Mouse (Mus musculus) liver, postnatal 0 days (tissue): ENCODE measurements around the gene Prmt8. TPM values are rescaled to one million over a fixed set of nuclear protein-coding genes. Genes with fewer than 3 reads are reported as not detected.

Experiments
- ATAC-seq: fragments of 200-750 bp; cut with Nextera tagmentation; 2 replicates; pipeline ENCODE4 v1.8.0; 2017; ENCODE audit warnings: mild to moderate bottlenecking, moderate library complexity
- DNase-seq: peaks from one replicate; pipeline ENCODE4 v3.0.0-alpha.2; 2016
- H3K27ac ChIP-seq: fragments of 300-500 bp; sonication (generic); 2 replicates; pipeline ENCODE4 v1.5.1; 2014; ENCODE audit warnings: antibody characterized with exemption, moderate library complexity, mild to moderate bottlenecking, low read depth
- H3K27me3 ChIP-seq: fragments of 300-500 bp; sonication (generic); 2 replicates; pipeline ENCODE4 v1.6.1; 2014; ENCODE audit warnings: low read length, control low read depth, mixed read lengths; ENCODE audit not compliant: insufficient read depth
- H3K36me3 ChIP-seq: fragments of 300-500 bp; sonication (generic); replicated peaks from 2 replicates; pipeline ENCODE4 v1.6.1; 2014; ENCODE audit warnings: mild to moderate bottlenecking, control low read depth, low read length, moderate library complexity, mixed read lengths; ENCODE audit not compliant: insufficient read depth
- H3K4me1 ChIP-seq: fragments of 300-500 bp; sonication (generic); 2 replicates; pipeline ENCODE4 v1.6.1; 2014; ENCODE audit warnings: antibody characterized with exemption, mild to moderate bottlenecking, control low read depth; ENCODE audit not compliant: insufficient read depth
- H3K4me2 ChIP-seq: fragments of 300-500 bp; sonication (generic); 2 replicates; pipeline ENCODE4 v1.6.1; 2014; ENCODE audit warnings: low read depth, mild to moderate bottlenecking, low read length, moderate library complexity, mixed read lengths
- H3K4me3 ChIP-seq: fragments of 300-500 bp; sonication (generic); 2 replicates; pipeline ENCODE4 v1.5.1; 2014; ENCODE audit warnings: low read depth, low read length
- H3K9ac ChIP-seq: fragments of 300-500 bp; sonication (generic); replicated peaks from 2 replicates; pipeline ENCODE4 v1.6.1; 2014; ENCODE audit warnings: mild to moderate bottlenecking, moderate library complexity
- H3K9me3 ChIP-seq: fragments of 300-500 bp; sonication (generic); 2 replicates; pipeline ENCODE4 v1.6.1; 2016; ENCODE audit warnings: mild to moderate bottlenecking, control low read depth, low read length, mixed read lengths
- CTCF ChIP-seq: sonication (generic); IDR thresholded peaks from 2 replicates; pipeline ENCODE4 v1.5.1; 2016; ENCODE audit warnings: antibody characterized with exemption, low read depth
- EP300 ChIP-seq: IDR thresholded peaks from 2 replicates; pipeline ENCODE4 v1.6.1; 2016; ENCODE audit warnings: antibody characterized with exemption, low read depth, mild to moderate bottlenecking
- WGBS: fragments of 180-500 bp; shearing (Covaris S2); extraction: QIAGEN DNeasy Blood & Tissue Kit; methylation state at CpG from one replicate; pipeline ENCODE4 v1.1.7; 2014; ENCODE audit not compliant: insufficient replicate concordance; 5-methylcytosine and 5-hydroxymethylcytosine counted together
- polyA plus RNA-seq: library from polyadenylated mRNA; unstranded; fragments of >200 nt; fragmentation: Nextera tagmentation; extraction: Ambion mirVana; gene quantifications from 2 replicates; pipeline ENCODE4 v1.2.1, GENCODE M21; 2015

The Prmt8 gene
- not detected in 2 replicates for polyA plus RNA-seq

DNA sequence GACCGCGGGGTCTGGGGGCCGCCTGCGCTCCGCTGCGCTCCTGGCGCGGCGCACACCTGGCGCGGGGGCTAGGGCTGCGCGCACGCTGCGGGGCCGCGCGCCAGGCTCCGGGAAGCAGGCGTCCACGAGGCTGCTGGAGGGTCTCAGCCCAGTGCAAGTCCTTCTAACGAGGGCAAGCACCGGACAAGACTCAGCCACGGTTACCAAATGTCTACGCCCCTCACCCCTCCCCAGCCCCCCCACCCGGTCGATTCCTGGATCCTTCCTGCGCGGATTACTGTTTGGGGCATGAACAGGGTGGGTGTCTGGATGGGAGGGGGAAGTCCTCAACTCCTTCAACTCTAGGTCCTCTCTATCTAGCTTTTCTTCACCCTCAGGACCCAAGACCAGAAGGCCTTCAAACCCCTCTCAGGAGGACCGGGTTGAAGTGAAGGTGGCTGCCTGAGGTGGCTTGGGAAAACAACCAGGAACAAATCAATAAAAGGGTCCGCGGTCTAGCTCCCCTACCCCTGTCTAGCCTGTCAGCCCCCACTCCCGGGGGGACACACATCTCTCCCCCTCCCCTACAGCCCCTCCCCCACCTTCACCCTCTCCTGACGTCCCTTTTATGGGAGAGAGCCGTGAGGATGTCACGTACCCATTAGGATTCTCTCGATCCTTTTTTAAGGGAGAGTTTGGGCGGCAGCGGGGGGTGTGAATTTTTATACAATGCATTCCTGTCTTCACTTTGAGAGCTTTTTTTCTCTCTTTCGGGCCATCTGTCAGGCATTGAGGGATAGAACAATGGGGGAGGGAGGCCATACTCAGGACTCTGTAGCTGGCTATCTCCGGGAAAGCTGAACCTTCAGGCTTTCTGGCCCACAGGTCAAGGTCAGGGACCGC is at the start of gene Prmt8:
Prmt8 (minus strand) TSS at position 198 of the 882 bp plus-strand sequence.
- 4% methylated on average over 21 of the region's 42 CpGs for WGBS
- ATAC-seq = no peak
- peaks cover 64% of the 10 kb centered on the region for H3K27me3 ChIP-seq

DNA sequence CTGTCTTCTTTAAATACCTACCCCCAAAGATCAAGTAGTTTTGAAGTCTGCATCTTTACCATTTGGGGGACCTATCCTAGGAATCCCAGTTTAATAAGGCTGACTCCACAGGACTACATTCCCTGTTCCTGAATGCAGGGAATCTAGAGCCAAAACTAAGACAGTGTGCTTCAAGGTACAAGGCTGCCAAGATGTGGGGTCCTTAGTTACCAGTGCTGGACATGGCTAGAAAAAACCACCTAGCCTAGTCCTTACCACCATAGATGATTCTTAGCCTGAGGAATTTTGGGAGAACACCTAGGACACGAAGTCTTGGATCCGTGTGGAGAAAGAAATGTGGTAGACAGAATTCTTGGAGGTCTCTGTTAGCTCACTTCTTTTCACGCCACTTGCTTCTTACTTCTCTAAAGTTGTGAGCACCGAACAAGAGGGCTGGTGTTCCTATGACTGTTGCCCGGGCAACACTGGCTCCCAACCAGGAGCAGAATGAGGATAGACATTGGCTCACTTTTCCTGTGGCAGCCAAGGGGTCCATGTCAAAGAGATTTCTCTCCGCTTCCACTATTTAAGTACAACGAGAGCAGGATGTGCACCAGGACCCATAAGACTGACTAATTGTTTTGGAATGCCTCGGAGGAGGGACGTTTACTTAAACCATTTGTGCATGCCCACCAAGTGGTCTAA is 33.9 kb upstream of the Prmt8 start:
- no peaks in the 10 kb centered on the region for H3K9me3 ChIP-seq
- H3K36me3 ChIP-seq = no peaks in the 10 kb centered on the region
- WGBS = 67% methylated on average over 9 of the region's 9 CpGs
- no peaks in the 10 kb centered on the region for H3K4me1 ChIP-seq
- DNase-seq (no peak), ATAC-seq (no peak)
- H3K27me3 ChIP-seq = no peaks in the 10 kb centered on the region
- H3K4me2 ChIP-seq = no peak overlapping the region
- H3K4me3 ChIP-seq = no peak overlapping the region
- TF ChIP-seq EP300 (no peak), CTCF (no peak)
- no peak overlapping the region for H3K9ac ChIP-seq
- H3K27ac ChIP-seq = no peak overlapping the region

More for the DNA sequence above, at the start of gene Prmt8:
- no peak for DNase-seq
- H3K9me3 ChIP-seq = no peaks in the 10 kb centered on the region
- H3K4me3 ChIP-seq = no peak within 1 kb of the TSS
- TF ChIP-seq CTCF = no peak
- TF ChIP-seq EP300 = no peak
- H3K36me3 ChIP-seq = no peaks in the 10 kb centered on the region
- H3K4me1 ChIP-seq = peaks cover 2% of the 10 kb centered on the region; the same call in 1 of the 2 replicates
- H3K27ac ChIP-seq = no peak within 1 kb of the TSS
- H3K9ac ChIP-seq = no peak within 1 kb of the TSS
- no peak within 1 kb of the TSS for H3K4me2 ChIP-seq

DNA sequence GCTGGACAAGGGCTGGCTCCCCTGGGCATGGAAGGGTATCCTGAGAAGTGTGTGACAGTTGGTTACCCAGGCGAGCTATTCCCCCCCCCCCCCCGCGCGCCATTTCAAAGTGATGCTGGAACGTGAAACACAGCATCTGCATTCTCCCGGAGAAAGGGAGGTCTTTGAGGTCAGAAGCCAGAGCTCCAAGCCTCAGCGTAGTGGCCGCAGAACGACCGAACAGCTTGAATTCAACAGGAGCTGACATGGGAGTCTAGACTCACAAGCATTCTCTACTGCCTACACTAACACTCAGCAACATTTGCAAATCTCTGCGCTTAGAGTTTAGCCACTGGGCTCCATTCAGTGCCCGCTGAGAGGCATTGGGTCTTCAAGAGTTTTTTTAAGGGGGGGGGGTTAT is 32.9 kb upstream of the Prmt8 start:
- H3K9ac ChIP-seq = no peak overlapping the region
- no peak overlapping the region for H3K4me3 ChIP-seq
- H3K27ac ChIP-seq = no peak overlapping the region
- H3K36me3 ChIP-seq = no peaks in the 10 kb centered on the region
- H3K4me2 ChIP-seq = no peak overlapping the region
- WGBS = 71% methylated on average over 12 of the region's 12 CpGs
- TF ChIP-seq EP300 (no peak), CTCF (no peak)
- DNase-seq = no peak
- no peaks in the 10 kb centered on the region for H3K4me1 ChIP-seq
- no peaks in the 10 kb centered on the region for H3K9me3 ChIP-seq
- H3K27me3 ChIP-seq = no peaks in the 10 kb centered on the region
- ATAC-seq = no peak

DNA sequence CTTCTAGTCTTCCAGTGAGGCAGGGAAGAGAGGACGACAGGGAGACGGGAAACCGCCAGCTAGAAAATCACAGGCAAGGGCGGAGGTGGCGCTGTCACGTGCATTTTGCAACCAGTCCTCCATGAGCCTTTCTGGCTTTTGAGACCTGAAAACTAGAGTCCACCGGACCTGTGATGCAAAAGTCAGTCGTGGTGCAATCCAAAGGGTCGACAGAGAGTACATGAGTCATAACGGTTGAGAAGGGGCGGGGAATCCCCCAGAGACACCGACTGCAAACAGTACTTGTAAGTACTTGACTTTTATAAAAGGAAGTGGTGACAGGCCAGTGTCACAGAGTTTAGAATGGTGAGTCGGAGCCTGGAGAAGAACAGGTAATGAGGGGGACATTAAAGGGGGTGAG is 20.8 kb upstream of the Prmt8 start:
- 28% methylated on average over 13 of the region's 13 CpGs for WGBS
- ATAC-seq = peak; percentile 66
- no peak for TF ChIP-seq CTCF

DNA sequence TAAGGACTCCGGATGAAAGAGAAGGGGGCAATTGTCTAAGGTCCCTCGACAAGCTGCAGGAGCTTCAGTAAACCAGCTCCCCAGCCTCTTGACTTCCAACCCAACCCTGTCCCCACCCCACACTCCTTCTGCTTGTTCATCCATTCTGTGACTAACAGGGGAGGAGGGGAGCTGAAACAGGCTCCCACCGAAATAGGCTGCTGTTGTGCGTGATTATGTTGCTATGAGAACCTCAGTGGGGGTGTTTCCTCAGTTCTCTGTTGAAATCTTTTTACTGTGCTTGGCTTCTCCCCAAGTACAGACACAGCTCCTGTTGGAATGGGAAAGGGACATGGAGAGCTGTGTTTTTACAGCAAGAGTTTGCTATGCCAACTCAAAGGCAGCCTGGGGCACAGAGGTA is 1.5 kb upstream of the Prmt8 start:
- Histone ChIP-seq H3K27me3 (peaks cover 56% of the 10 kb centered on the region), H3K4me2 (no peak overlapping the region), H3K27ac (no peak overlapping the region), H3K9me3 (no peaks in the 10 kb centered on the region), H3K4me3 (no peak overlapping the region), H3K4me1 (peaks cover 2% of the 10 kb centered on the region; the same call in 1 of the 2 replicates), H3K36me3 (no peaks in the 10 kb centered on the region), H3K9ac (no peak overlapping the region)
- WGBS = 39% methylated on average over 4 of the region's 4 CpGs
- DNase-seq (no peak), ATAC-seq (no peak)
- TF ChIP-seq CTCF = no peak

More for the DNA sequence above, 20.8 kb upstream of the Prmt8 start:
- H3K4me3 ChIP-seq = no peak overlapping the region
- no peaks in the 10 kb centered on the region for H3K9me3 ChIP-seq
- peaks cover 5% of the 10 kb centered on the region; the same call in 1 of the 2 replicates for H3K4me1 ChIP-seq
- H3K27me3 ChIP-seq = no peaks in the 10 kb centered on the region
- no peak overlapping the region for H3K4me2 ChIP-seq
- H3K36me3 ChIP-seq = no peaks in the 10 kb centered on the region
- no peak overlapping the region for H3K9ac ChIP-seq
- H3K27ac ChIP-seq = no peak overlapping the region
- DNase-seq = peak; percentile 56

DNA sequence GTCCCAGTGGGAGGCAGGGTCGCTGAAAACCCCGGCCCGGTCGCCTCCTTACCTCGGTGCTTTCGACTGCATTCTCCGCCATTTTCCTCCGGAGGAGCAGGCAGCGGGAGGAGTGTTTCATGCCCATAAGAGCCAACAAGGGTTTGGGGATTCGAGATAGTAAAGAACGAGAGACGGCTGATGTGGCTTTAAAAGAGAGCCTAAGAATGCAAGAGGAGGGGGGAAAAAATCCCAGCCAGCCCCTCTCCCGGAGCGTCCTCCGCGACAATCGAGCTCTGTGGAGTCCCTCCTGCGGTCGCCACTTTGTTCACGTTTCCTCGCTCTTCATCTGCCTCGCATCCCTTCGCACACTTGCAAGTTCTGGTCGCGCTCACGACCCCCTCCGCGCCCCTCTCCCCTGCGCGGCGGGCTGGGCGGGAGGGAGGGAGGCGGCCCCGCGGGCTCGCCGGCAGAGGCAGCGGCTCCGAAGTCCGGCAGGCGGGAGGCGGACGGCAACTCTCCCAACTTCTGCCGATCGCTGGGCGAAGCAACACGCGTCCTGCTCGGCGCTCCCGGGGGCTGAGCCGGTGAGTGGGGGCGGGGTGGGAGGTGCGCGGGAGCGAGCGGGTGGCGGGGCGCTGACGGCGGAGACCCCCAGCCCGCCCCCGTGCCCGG is 524 bp downstream of the Prmt8 start:
- DNase-seq (no peak), ATAC-seq (no peak)
- Histone ChIP-seq H3K4me3 (no peak overlapping the region), H3K4me1 (peaks cover 2% of the 10 kb centered on the region; the same call in 1 of the 2 replicates), H3K9me3 (no peaks in the 10 kb centered on the region), H3K36me3 (no peaks in the 10 kb centered on the region), H3K4me2 (no peak overlapping the region), H3K27ac (no peak overlapping the region), H3K27me3 (peaks cover 64% of the 10 kb centered on the region), H3K9ac (no peak overlapping the region)
- no peak for TF ChIP-seq EP300
- no peak for TF ChIP-seq CTCF
- under 1% methylated on average over 39 of the region's 64 CpGs for WGBS
